Mouse (Mus musculus) left cerebral cortex, adult 11 months (tissue): ENCODE data around the gene Gpat3.

Experiments used
- DNase-seq: peaks from one replicate; pipeline ENCODE4 v3.0.0; 2022; ENCODE audit warnings: low spot score

Gene Gpat3

GRCm38 (mm10) chr5:100845485-100845847 lies at the start of gene Gpat3:
TSS of gene Gpat3 (plus strand) at chr5:100845713.
- DNase-seq: peak; percentile 11

- DNase-seq: peak; percentile 86
These were observed 47.2 kb upstream of the Gpat3 start, which contains the start of the genes Helq and Mrps18c for GRCm38 (mm10) chr5:100798165-100798860. TSS of gene Helq (minus strand) at chr5:100798598. TSS of gene Mrps18c (plus strand) at chr5:100798627.

- no peak for DNase-seq
These were observed 27.2 kb upstream of the Gpat3 start for GRCm38 (mm10) chr5:100818341-100818740.

GRCm38 (mm10) chr5:100819568-100820480 lies 25.7 kb upstream of the Gpat3 start:
- DNase-seq: no peak

GRCm38 (mm10) chr5:100820483-100821184 lies 24.9 kb upstream of the Gpat3 start, which contains the start of gene Abraxas1:
TSS of gene Abraxas1 (minus strand) at chr5:100820965.
- DNase-seq: peak; percentile 55

- no peak for DNase-seq
These were observed 24.1 kb upstream of the Gpat3 start for GRCm38 (mm10) chr5:100821375-100821774.

GRCm38 (mm10) chr5:100822826-100823225 lies 22.7 kb upstream of the Gpat3 start:
- DNase-seq: no peak

- DNase-seq: no peak
These were observed 19.5 kb upstream of the Gpat3 start for GRCm38 (mm10) chr5:100825975-100826374.

GRCm38 (mm10) chr5:100826531-100826930 lies 19.0 kb upstream of the Gpat3 start:
- no peak for DNase-seq

GRCm38 (mm10) chr5:100828701-100829100 lies 16.8 kb upstream of the Gpat3 start:
- DNase-seq: no peak

GRCm38 (mm10) chr5:100832680-100833079 lies 12.8 kb upstream of the Gpat3 start:
- DNase-seq: no peak

- DNase-seq: no peak
These were observed 11.7 kb upstream of the Gpat3 start for GRCm38 (mm10) chr5:100833841-100834240.

- DNase-seq: no peak
These were observed 9.5 kb upstream of the Gpat3 start for GRCm38 (mm10) chr5:100835862-100836538.

GRCm38 (mm10) chr5:100837907-100838306 lies 7.6 kb upstream of the Gpat3 start:
- DNase-seq: no peak

- no peak for DNase-seq
These were observed 1.0 kb upstream of the Gpat3 start for GRCm38 (mm10) chr5:100844485-100844884.

GRCm38 (mm10) chr5:100845848-100846598 lies 510 bp downstream of the Gpat3 start:
- peak; percentile 12 for DNase-seq

GRCm38 (mm10) chr5:100846599-100846920 lies 1.0 kb downstream of the Gpat3 start:
- DNase-seq: no peak

GRCm38 (mm10) chr5:100847143-100847542 lies 1.6 kb downstream of the Gpat3 start:
- DNase-seq: no peak

- no peak for DNase-seq
These were observed 8.4 kb downstream of the Gpat3 start for GRCm38 (mm10) chr5:100853963-100854362.

- no peak for DNase-seq
These were observed 11.0 kb downstream of the Gpat3 start for GRCm38 (mm10) chr5:100856552-100856951.

- DNase-seq: no peak
These were observed 15.0 kb downstream of the Gpat3 start for GRCm38 (mm10) chr5:100860417-100861053.
